Mouse (Mus musculus): Measurements from ENCODE around the gene Blzf1.

The Blzf1 gene

GRCm38 (mm10) chr1:164292040-164292439 lies 15.2 kb downstream of the Blzf1 start:
- DNase-seq, result no peak

GRCm38 (mm10) chr1:164287406-164287805 lies 19.9 kb downstream of the Blzf1 start:
- no peak for DNase-seq

GRCm38 (mm10) chr1:164284007-164284406 lies 23.3 kb downstream of the Blzf1 start:
- no peak for DNase-seq

DNA sequence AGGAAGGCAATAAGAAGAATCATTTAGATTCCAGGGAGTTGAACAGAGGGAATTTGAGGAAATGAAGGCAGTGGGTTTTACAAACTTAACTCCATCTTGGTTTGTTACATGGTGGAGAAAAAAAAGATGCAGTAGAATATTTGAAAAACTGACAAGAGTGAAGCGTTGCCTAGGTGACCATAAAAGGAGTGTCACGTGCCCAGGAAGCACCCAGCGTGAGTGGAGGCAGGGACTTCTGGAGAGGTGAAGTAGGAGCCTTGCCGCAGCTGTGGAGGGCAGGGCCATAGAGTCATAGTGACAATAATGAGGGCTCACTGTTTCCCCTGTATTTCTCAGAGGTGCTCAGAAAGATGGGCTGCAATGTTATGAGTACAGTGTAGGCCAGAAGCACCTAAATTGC lies 28.0 kb downstream of the Blzf1 start:
- DNase-seq, result no peak

DNA sequence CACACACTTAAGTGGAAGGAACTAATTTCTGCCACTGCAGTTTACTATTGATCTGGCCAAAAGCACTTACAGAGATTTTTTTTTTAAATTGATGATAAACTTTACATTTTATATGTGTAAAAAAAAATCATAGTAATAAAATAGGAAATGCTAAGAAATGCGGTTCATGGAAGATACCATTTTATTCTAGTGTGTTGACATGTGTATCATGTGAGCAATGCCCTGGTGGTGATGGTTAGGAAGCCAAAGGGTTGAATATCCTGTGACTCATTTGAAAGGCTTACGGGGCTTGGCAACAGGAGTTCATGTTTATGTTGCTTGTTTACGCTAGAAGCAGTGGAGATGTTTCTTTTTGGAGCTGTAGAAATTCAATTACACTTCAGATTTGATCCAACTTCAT lies 30.7 kb downstream of the Blzf1 start:
- no peak for DNase-seq

- DNase-seq, result peak; percentile 93
Measured at GRCm38 (mm10) chr1:164275455-164275954, 31.8 kb downstream of the Blzf1 start, which contains the start of gene Ccdc181. Ccdc181 (plus strand) TSS chr1:164275585.

GRCm38 (mm10) chr1:164273659-164274058 lies 33.6 kb downstream of the Blzf1 start:
- no peak for DNase-seq

- no peak for DNase-seq
Measured at GRCm38 (mm10) chr1:164270941-164271340, 36.3 kb downstream of the Blzf1 start.

DNA sequence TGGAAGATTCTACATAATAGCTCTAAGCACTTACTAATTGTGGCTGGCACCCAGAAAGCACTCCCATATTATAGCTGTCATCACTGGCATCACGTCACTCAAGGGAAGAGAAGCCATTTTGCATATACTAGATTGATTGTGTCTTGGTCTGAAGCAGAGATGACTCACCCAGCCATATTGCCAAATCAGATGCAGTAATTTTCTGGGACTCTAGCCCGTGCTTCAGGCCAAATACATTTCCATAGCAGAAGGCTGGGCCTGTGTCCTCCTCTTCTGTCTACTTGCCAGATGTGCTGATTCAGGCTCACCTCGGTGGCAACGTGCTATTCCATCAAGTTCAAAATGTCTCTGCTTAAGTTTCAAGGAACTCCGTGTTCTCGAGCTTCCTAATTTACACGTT lies 45.7 kb downstream of the Blzf1 start:
- peak; percentile 19 for DNase-seq

DNA sequence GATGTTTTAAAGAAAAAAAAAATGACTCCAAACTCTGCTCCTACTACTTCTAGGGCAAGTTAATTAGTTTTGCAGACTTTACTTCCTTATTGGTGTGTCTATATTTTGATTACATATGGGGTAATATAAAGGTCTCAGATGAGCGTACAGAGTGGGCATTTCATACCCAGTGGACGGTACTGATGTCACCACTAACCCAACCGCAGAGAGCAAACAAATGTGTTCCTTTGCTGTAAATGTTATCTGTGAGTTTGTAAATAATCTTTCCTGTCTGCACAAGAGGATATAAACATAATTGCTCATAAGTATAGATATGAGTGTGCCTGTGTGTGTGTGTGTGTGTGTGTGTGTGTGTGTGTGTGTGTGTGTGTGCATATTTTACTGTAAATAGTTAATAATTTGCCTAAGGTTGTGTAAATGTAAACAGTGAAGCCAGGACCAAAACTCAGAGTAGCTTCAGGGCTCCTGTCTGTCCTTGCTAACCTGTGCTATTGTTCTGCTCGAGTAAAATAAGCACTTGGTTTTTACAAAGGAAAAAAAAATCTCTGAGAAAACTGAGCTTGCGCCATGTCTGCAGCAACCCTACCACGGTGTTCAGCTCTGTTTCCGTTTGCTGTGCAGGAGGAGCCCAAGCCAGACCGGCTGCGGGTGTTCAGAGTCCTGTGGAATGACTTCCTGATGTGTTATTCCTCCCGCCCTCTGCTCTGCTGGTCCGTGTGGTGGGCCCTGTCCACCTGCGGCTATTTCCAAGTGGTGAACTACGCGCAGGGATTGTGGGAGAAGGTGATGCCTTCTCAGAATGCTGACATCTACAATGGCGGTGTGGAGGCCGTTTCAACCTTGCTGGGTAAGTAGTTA lies 46.9 kb downstream of the Blzf1 start:
- no peak for DNase-seq

GRCm38 (mm10) chr1:164254836-164255235 lies 52.5 kb downstream of the Blzf1 start:
- DNase-seq, result no peak

DNA sequence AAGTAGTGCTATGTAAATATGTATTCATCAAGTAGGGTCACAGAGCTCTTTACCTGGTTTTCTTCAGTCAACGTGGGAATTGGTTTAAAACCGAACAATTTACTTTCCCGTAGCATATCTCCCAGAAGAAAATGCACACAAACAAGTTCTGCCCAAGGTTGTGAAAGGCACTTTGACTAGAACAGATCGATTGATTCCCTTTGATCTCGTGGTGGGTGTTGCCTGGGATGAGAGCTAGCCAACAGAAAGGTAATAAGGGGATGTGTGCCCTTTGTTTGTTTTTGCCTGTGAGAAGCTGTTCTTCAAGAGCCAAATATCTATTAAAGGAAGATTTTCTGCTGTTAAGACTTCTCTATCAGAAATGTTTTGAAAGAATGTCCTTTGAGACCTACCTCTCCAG lies 54.7 kb downstream of the Blzf1 start:
- DNase-seq, result no peak

GRCm38 (mm10) chr1:164251438-164251837 lies 55.9 kb downstream of the Blzf1 start:
- no peak for DNase-seq

DNA sequence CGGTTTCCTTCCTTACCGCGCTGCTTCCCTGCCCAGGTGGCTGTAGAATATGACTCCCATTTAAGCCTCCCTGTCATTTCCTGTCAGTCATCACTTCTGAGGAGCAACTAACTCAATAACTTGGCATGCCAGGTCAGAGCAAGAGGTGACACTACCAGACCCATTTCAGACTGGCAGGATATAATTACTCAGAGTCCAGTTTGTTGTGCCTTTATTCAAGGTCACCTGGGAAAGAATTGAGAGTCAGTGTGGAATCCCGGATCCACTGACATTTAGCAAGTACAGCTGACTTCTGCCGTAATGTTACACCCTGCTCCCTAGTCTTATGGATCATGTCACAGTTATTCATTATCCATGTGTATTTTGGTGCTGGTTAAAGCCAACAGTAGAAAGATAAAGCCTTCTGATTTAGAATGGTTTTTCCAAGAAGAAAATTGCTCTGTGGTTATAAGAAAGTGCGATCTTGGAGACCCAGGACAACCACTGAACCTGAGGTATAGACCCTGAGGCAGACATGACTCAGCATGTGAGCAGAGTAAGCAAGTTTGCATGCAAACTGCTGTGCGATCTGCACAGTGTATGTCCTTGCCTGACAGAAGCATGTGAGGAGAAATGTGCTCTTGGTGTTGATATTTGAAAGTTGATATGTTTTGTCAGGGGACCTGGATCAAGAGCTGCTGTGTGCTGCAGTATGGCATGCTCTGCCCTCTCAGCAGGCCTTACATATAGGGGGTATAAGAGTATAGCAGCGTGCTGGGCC lies 56.7 kb downstream of the Blzf1 start:
- no peak for DNase-seq

GRCm38 (mm10) chr1:164249332-164249711 lies 58.0 kb downstream of the Blzf1 start:
- DNase-seq, result no peak

GRCm38 (mm10) chr1:164248465-164249331 lies 58.6 kb downstream of the Blzf1 start, which contains the start of gene Slc19a2:
Slc19a2 (plus strand) TSS chr1:164249046.
- peak; percentile 99 for DNase-seq

DNA sequence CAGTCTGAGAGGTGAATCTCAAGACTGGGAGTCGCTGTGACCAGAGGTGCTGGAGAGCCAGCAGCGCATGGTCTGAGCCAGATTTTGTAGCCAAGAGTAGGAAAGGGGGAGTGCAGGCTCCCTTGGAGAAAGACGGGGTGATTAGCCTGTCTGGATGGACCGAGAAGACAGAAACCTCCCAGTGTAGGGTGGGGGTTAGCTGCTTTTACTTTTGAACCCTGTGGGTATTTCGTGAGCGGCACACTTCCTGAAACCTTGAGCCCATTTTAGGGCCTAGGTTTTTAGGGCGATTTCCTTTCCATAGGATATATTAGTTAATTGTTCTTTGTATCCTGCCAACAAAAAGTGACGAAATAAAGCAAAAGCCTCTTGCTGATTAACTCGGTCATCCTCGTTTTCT lies 59.3 kb downstream of the Blzf1 start:
- DNase-seq, result peak; percentile 10

DNA sequence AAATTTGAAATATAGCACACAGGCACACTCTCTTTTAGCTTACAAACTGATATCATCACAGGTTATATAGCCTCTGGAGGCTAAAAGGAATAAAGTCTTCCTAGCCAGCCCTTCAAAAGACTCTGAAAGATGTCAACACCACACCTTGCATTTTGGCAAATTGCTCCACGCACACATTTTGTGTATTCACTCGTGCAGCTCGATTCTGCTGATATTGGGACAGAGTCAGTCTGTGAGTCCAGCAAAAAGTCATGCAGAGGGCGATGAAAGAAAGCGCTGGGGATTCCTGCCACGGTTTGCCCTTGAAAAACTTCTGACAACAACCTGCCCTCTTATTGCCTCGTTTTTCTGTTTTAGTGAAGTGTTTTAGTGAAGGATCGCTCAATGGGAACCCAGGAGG lies 59.8 kb downstream of the Blzf1 start:
- DNase-seq, result no peak

DNA sequence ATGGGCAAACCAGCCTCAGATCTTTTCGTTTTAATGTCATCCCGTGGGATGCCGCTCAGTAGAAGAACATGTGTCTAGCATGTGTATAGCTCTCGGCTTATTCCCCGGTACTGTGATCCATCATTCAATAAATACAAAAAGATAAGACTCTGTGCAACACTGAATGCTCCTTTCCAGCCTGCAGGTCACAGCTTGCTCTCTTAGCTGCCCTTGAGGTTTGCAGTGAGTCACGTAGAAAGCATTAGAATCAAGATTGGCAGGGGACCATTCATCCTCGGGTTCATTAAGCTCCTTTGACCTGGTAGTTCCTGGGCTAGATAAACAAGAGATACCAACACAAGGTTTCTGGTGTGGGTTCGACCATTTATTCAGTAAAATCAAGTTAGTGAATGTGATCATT lies 64.5 kb downstream of the Blzf1 start:
- no peak for DNase-seq

DNA sequence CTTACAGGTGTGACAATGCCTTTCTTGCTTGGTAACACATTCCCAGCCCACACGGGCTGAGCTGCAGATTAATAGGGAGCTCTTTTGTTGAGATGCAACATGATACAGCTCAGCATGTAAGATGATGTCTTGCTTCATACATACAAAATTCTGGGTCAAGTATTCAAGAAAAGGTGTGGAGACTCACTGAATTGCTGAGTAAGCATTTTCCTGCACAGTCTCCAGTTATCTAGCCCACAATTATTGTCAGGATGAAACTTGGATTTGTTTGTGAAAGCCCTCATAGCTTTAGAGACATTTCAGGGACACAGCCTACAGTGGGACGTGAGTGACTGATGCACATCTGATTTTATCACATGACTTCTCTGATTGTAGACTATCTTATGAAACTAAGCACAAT lies 65.8 kb downstream of the Blzf1 start:
- DNase-seq, result no peak

Measured in lung, postnatal 14 days (tissue).